Mouse (Mus musculus) cortical plate, adult 2 months (tissue): ENCODE data around the gene Pkd1l1.

Source experiments
- CTCF ChIP-seq: fragments of 200-500 bp; IDR thresholded peaks from 2 replicates; pipeline ENCODE4 v1.5.1; 2011; ENCODE audit warnings: mild to moderate bottlenecking, control low read depth, low read length; ENCODE audit not compliant: insufficient read depth; ENCODE audit errors: extremely low read depth
- POLR2A ChIP-seq: fragments of 200-500 bp; IDR thresholded peaks from 2 replicates; pipeline ENCODE4 v1.6.1; 2011; ENCODE audit warnings: mild to moderate bottlenecking, low read length, control low read depth; ENCODE audit not compliant: insufficient read depth; ENCODE audit errors: extremely low read depth

DNA sequence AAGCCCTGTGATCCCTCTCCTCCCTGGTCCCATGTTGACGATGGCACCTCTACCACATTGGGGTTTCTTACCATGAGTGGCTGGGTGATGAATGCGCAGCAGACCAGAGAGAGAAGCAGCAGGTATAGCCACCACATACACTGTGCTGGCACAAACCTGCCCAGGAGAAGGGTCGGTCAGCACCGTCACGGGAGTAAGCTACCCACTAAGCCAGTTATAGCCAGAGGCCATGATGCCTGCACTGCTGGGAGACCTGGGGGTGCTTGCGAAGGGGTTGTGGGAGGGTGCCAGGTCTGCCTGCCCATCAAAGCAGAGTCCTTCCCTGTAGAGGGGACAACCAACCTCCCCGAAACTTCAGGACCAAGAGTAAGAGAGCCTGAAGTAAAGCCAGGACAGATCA lies 107.0 kb downstream of the Pkd1l1 start:
- TF ChIP-seq POLR2A (no peak), CTCF (no peak)
